Mouse (Mus musculus) liver, embryonic 12.5 days (tissue): ENCODE results near the gene Sfxn2. TPM values are rescaled to one million over a fixed set of nuclear protein-coding genes. Genes with fewer than 3 reads are reported as not detected.

ENCODE experiments used
- ATAC-seq: fragments of 200-750 bp; cut with Nextera tagmentation; 2 replicates; pipeline ENCODE4 v1.8.0; 2017; ENCODE audit warnings: moderate number of reproducible peaks, mild to moderate bottlenecking, moderate library complexity
- H3K27ac ChIP-seq: fragments of 300-500 bp; sonication (generic); 2 replicates; pipeline ENCODE4 v1.5.1; 2016; ENCODE audit warnings: mild to moderate bottlenecking
- H3K27me3 ChIP-seq: fragments of 300-500 bp; sonication (generic); replicated peaks from 2 replicates; pipeline ENCODE4 v1.6.1; 2016; ENCODE audit warnings: mild to moderate bottlenecking, moderate library complexity
- H3K36me3 ChIP-seq: fragments of 300-500 bp; sonication (generic); 2 replicates; pipeline ENCODE4 v1.6.1; 2016; ENCODE audit warnings: mild to moderate bottlenecking, moderate library complexity
- H3K4me1 ChIP-seq: fragments of 300-500 bp; sonication (generic); 2 replicates; pipeline ENCODE4 v1.6.1; 2016
- H3K4me2 ChIP-seq: fragments of 300-500 bp; sonication (generic); 2 replicates; pipeline ENCODE4 v1.6.1; 2016; ENCODE audit warnings: mild to moderate bottlenecking, moderate library complexity
- H3K4me3 ChIP-seq: fragments of 300-500 bp; sonication (generic); 2 replicates; pipeline ENCODE4 v1.5.1; 2016; ENCODE audit warnings: mild to moderate bottlenecking, moderate library complexity
- H3K9ac ChIP-seq: fragments of 300-500 bp; sonication (generic); 2 replicates; pipeline ENCODE4 v1.6.1; 2016; ENCODE audit warnings: mild to moderate bottlenecking, moderate library complexity
- H3K9me3 ChIP-seq: fragments of 300-500 bp; sonication (generic); replicated peaks from 2 replicates; pipeline ENCODE4 v1.6.1; 2016; ENCODE audit warnings: mild to moderate bottlenecking, moderate library complexity
- WGBS: fragments of 180-500 bp; shearing (Covaris S2); methylation state at CpG from one replicate; pipeline ENCODE4 v1.1.7; 2016; ENCODE audit not compliant: insufficient replicate concordance; 5-methylcytosine and 5-hydroxymethylcytosine counted together
- polyA plus RNA-seq: library from polyadenylated mRNA; unstranded; fragments of >200 nt; fragmentation: Nextera tagmentation; extraction: Ambion mirVana; gene quantifications from 2 replicates; pipeline ENCODE4 v1.2.1, GENCODE M21; 2016

The Sfxn2 gene
- polyA plus RNA-seq, 1 experiment from 2014 or later, result 18.9 TPM

GRCm38 (mm10) chr19:46573990-46574389 lies 825 bp downstream of the Sfxn2 start:
- Histone ChIP-seq H3K4me3 (peak overlapping the region; percentile 78), H3K9me3 (no peaks in the 10 kb centered on the region), H3K36me3 (no peaks in the 10 kb centered on the region), H3K4me1 (peaks cover 47% of the 10 kb centered on the region), H3K27me3 (no peaks in the 10 kb centered on the region), H3K27ac (0 out of 2 replicates have a peak overlapping the region, but pooled peaks have one; percentile 79), H3K4me2 (peak overlapping the region; percentile 94), H3K9ac (peak overlapping the region; percentile 77)
- 27% methylated on average over 6 of the region's 6 CpGs for WGBS
- ATAC-seq, result no peak

- peaks cover 47% of the 10 kb centered on the region for H3K4me1 ChIP-seq
- no peaks in the 10 kb centered on the region for H3K36me3 ChIP-seq
- H3K4me2 ChIP-seq, result peak overlapping the region; percentile 94
- ATAC-seq, result no peak
- H3K4me3 ChIP-seq, result no peak overlapping the region
- peak overlapping the region; percentile 70 for H3K27ac ChIP-seq
- no peaks in the 10 kb centered on the region for H3K27me3 ChIP-seq
- 42% methylated on average over 4 of the region's 4 CpGs for WGBS
- no peaks in the 10 kb centered on the region for H3K9me3 ChIP-seq
- H3K9ac ChIP-seq, result peak overlapping the region; percentile 23; the same call in 1 of the 2 replicates
These were observed 2.0 kb downstream of the Sfxn2 start for GRCm38 (mm10) chr19:46575196-46575595.

GRCm38 (mm10) chr19:46587823-46588508 lies 14.8 kb downstream of the Sfxn2 start:
- Histone ChIP-seq H3K27ac (no peak overlapping the region), H3K9me3 (no peaks in the 10 kb centered on the region), H3K4me1 (no peaks in the 10 kb centered on the region), H3K9ac (no peak overlapping the region), H3K4me3 (no peak overlapping the region), H3K4me2 (no peak overlapping the region), H3K36me3 (peaks cover 70% of the 10 kb centered on the region), H3K27me3 (no peaks in the 10 kb centered on the region)
- ATAC-seq, result 0 out of 2 replicates have a peak, but pooled peaks have one; percentile 25
- WGBS, result 60% methylated on average over 13 of the region's 13 CpGs

DNA sequence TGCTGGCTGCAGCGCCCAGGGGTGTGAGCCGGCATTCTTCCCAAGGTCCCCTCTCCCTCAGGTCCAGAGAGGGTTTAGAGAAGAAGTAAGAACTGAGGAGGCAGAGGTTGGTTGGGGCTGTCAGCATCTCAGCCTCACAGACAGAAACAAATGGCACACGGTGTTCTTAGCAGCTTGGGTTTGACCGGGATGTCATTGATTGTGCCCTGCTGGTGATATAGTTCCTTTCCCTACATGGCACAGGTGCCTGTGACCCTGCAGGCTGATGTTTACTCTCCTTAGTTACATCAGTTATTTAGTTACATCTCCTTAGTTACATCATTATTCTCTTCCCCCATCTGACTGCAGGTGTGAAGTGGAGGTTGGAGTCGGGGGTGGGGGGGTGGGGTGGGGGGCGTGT lies 18.4 kb downstream of the Sfxn2 start:
- Histone ChIP-seq H3K27ac (no peak overlapping the region), H3K36me3 (peaks cover 78% of the 10 kb centered on the region), H3K27me3 (no peaks in the 10 kb centered on the region), H3K4me1 (no peaks in the 10 kb centered on the region), H3K9me3 (no peaks in the 10 kb centered on the region), H3K4me3 (no peak overlapping the region), H3K9ac (no peak overlapping the region), H3K4me2 (no peak overlapping the region)
- 67% methylated on average over 6 of the region's 6 CpGs for WGBS
- ATAC-seq, result no peak

- Histone ChIP-seq H3K4me1 (peaks cover under 1% of the 10 kb centered on the region), H3K4me2 (no peak overlapping the region), H3K27ac (no peak overlapping the region), H3K36me3 (peaks cover 78% of the 10 kb centered on the region), H3K9ac (no peak overlapping the region), H3K9me3 (no peaks in the 10 kb centered on the region), H3K4me3 (no peak overlapping the region), H3K27me3 (no peaks in the 10 kb centered on the region)
- no peak; the same call in 1 of the 2 replicates for ATAC-seq
- 84% methylated on average over 9 of the region's 9 CpGs for WGBS
These were observed 19.7 kb downstream of the Sfxn2 start for GRCm38 (mm10) chr19:46592751-46593439.

- ATAC-seq, result no peak
- H3K4me1 ChIP-seq, result peaks cover 43% of the 10 kb centered on the region
- peak overlapping the region; percentile 95 for H3K4me2 ChIP-seq
- H3K27ac ChIP-seq, result no peak overlapping the region
- H3K36me3 ChIP-seq, result peaks cover 36% of the 10 kb centered on the region
- peak overlapping the region; percentile 99 for H3K4me3 ChIP-seq
- 79% methylated on average over 4 of the region's 4 CpGs for WGBS
- H3K9ac ChIP-seq, result no peak overlapping the region
- no peaks in the 10 kb centered on the region for H3K27me3 ChIP-seq
- no peaks in the 10 kb centered on the region for H3K9me3 ChIP-seq
These were observed 25.0 kb downstream of the Sfxn2 start for GRCm38 (mm10) chr19:46598187-46598586.

DNA sequence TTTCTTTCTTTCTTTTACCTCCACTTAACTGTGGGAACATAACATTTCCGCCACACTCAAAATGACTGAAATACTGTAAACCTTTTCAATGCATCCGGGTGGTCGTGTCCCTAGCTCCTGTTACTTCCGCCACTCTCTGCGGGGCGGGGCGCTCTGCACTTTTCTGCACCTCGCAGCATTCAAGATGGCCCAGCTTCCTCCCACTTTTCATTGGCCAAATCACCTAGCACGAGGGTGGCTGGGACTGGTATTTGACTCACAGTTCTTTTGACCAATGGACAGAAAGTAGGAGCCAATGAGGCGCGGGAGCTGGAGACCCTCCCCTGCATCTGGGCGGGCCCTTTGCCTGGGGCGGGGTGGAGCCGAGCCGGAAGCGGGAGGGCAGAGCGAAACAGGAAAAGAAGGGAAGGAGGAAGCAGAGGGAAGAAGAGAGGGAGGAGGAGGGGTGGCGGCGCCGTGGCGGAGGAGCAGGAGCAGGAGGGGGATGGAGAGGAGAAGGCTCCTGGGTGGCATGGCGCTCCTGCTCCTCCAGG lies 25.6 kb downstream of the Sfxn2 start, which contains the start of gene Wbp1l:
Gene Wbp1l, plus strand, starts transcription at position 365 of the 533 bp plus-strand sequence.
- Histone ChIP-seq H3K27me3 (no peaks in the 10 kb centered on the region), H3K4me1 (peaks cover 43% of the 10 kb centered on the region), H3K4me2 (peak within 1 kb of the TSS; percentile 95), H3K9ac (peak within 1 kb of the TSS; percentile 89), H3K36me3 (peaks cover 36% of the 10 kb centered on the region), H3K9me3 (no peaks in the 10 kb centered on the region), H3K4me3 (peak within 1 kb of the TSS; percentile 99), H3K27ac (peak within 1 kb of the TSS; percentile 80)
- 0% methylated on average over 22 of the region's 22 CpGs for WGBS
- peak; percentile 99 for ATAC-seq

DNA sequence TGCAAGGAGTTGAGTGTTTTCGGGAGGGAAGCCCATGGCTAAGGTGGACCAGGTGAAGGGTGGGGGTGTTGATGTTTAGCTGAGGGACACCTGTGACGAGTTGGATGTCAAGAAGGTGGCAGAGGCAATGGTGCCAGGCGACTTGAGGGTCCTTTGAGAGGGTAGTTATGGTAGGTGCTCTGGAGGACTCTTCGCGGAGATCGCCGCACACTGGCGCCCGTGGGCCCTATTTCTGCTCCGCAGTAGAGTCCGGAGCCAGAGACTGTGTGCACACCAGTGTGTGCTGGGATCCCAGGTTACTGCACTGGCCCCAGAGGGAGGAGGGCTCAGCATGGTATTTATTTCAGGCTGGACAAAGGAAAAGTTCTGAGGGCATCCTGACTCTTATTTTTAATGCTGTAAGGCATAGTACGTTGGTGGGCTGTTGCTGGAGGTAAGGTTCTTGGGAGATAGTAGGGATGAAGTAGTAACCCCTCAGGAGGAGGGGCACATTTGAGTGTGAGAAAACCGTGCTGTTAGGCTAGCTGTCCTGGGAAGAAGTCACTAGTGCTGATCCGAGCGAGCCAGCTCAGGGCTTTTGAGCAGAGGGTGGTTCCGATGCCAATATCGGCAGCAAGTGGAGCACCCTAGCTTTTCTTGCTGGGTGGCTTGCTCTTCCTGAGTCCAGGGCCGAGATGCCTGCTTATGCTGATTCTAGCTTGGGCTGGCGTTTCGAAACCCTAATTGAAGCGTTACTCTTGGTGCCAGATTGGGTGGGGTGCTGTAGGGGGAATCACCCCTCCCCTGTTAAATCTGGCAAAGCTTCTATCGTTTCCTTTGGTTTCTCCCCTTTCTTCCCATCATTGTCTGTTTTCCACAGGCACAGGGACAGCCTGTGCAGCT lies 26.5 kb downstream of the Sfxn2 start:
- ATAC-seq, result no peak
- WGBS, result 14% methylated on average over 22 of the region's 22 CpGs
- H3K36me3 ChIP-seq, result peaks cover 38% of the 10 kb centered on the region
- H3K27ac ChIP-seq, result peak overlapping the region; percentile 80
- H3K4me1 ChIP-seq, result peaks cover 43% of the 10 kb centered on the region
- H3K9me3 ChIP-seq, result no peaks in the 10 kb centered on the region
- H3K4me3 ChIP-seq, result peak overlapping the region; percentile 99
- H3K4me2 ChIP-seq, result peak overlapping the region; percentile 95
- peak overlapping the region; percentile 89 for H3K9ac ChIP-seq
- H3K27me3 ChIP-seq, result no peaks in the 10 kb centered on the region

- ATAC-seq, result no peak
- peak overlapping the region; percentile 99; the same call in 1 of the 2 replicates for H3K4me3 ChIP-seq
- WGBS, result 58% methylated on average over 4 of the region's 4 CpGs
These were observed 27.2 kb downstream of the Sfxn2 start for GRCm38 (mm10) chr19:46600371-46600770.

GRCm38 (mm10) chr19:46601491-46601890 lies 28.3 kb downstream of the Sfxn2 start:
- Histone ChIP-seq H3K36me3 (peaks cover 31% of the 10 kb centered on the region), H3K9me3 (no peaks in the 10 kb centered on the region), H3K27ac (peak overlapping the region; percentile 57), H3K9ac (no peak overlapping the region), H3K4me2 (peak overlapping the region; percentile 41), H3K4me3 (peak overlapping the region; percentile 4; the same call in 1 of the 2 replicates), H3K27me3 (no peaks in the 10 kb centered on the region), H3K4me1 (peaks cover 46% of the 10 kb centered on the region)
- 60% methylated on average over 14 of the region's 14 CpGs for WGBS
- ATAC-seq, result no peak

More at GRCm38 (mm10) chr19:46600371-46600770, 27.2 kb downstream of the Sfxn2 start:
- Histone ChIP-seq H3K27ac (0 out of 2 replicates have a peak overlapping the region, but pooled peaks have one; percentile 57), H3K9me3 (no peaks in the 10 kb centered on the region), H3K4me1 (peaks cover 43% of the 10 kb centered on the region), H3K9ac (peak overlapping the region; percentile 89; the same call in 1 of the 2 replicates), H3K36me3 (peaks cover 30% of the 10 kb centered on the region; the same call in 1 of the 2 replicates), H3K27me3 (no peaks in the 10 kb centered on the region), H3K4me2 (peak overlapping the region; percentile 95)

DNA sequence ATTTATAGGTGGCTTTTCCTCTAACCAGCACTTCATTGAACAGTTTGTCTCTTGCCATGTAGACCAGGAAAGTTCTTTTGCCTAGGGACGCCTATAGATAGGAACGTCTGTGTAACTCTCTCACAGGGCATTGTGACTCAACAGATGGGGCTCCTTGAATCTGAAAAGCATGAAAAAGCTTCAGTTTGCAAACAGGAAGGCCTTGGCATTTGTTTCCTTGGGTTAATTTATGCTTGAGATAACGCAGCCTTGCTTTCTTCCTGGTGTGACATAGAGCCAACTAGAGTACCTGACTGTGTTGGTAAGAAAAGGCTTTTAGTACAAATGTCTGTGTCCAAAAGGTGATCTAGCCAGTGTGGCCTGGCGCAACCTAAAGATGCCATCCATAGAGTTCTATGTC lies 29.2 kb downstream of the Sfxn2 start:
- ATAC-seq, result no peak
- no peak overlapping the region for H3K27ac ChIP-seq
- no peak overlapping the region for H3K4me3 ChIP-seq
- H3K9ac ChIP-seq, result no peak overlapping the region
- no peaks in the 10 kb centered on the region for H3K27me3 ChIP-seq
- WGBS, result 73% methylated on average over 4 of the region's 4 CpGs
- H3K36me3 ChIP-seq, result peaks cover 36% of the 10 kb centered on the region
- H3K4me2 ChIP-seq, result no peak overlapping the region
- H3K4me1 ChIP-seq, result peaks cover 54% of the 10 kb centered on the region
- no peaks in the 10 kb centered on the region for H3K9me3 ChIP-seq
